Mouse (Mus musculus): Measurements from ENCODE around the gene Mbtd1. TPM values are rescaled to one million over a fixed set of nuclear protein-coding genes. Genes with fewer than 3 reads are reported as not detected.
"Not testable (repeated sequence)": the region's sequence is repeated elsewhere in the genome, so short reads cannot be mapped to it uniquely, and the experiment has no call there.

Mbtd1 gene
- total RNA-seq (2021) = 10 to 100 TPM; 25.5 to 35.7 TPM

DNA sequence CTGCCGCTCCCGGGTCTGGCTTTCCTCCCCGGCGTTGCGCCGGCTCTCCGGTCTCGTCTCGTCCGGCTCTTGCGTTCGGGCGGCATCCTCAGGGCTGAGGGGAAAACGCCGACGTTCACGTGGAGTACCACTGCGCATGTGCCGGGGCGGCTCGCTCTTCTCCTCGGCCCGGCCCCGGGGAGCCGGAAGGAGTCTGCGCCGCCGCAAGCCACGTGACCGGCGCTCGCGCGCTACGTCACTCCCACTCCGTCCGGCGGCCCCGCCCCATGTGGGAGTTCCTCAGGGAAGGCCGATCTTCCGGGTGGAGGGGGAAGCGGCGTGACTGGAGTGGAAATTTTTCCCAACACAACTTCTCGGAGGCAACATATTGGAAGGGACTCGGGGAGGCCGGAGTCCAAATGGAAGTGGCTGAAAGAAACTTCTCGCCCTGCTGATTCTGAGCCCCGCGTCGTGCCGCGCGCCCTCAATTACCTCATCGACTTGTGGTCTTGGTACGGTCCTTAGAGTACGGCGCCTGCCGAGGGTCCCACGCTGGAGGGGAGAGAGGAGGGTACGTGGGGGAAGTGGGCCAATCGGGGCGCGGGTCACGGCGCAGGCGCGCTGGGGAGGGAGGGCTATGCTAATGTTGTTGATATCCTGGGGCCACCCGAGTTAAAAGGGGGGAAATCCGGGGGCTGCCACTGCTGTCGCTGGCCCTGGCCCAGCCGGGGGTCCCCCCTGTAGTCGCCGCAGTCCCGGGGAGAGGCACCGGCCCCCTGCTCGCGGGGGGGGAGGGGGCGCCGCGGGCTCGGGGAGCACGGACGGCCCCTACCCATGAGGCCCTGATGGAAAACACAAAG, at the start of gene Mbtd1, which contains the start of gene Utp18:
TSS of gene Mbtd1 (plus strand) at position 281 of the 839 bp plus-strand sequence.
TSS of gene Utp18 (minus strand) at position 195 of the 839 bp plus-strand sequence.
- DNase-seq (ENCODE audit: extremely low spot score in 1 of 2, low spot score in 1 of 2) = peak; percentile 96 to 98

DNA sequence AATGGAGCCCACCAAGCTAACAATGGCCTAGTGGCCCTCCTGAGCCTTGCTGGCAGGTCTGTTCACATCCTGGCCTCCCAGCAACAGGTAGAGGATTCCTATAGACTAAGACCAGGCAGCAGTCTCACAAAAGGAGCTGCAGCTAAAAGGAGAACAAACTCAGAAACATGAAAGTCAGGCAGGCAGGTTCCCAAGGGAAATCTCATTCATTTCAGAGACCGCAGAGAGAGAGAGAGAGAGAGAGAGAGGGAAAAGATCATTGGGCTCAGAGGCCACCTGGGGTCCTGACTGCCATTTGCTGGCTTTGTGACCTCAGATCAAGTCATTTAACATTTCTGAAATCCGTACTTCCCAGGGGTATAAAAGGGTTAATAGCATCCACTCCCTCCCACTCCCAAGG, 38.3 kb upstream of the Mbtd1 start:
- no peak for DNase-seq (ENCODE audit: extremely low spot score in 1 of 2, low spot score in 1 of 2)

DNA sequence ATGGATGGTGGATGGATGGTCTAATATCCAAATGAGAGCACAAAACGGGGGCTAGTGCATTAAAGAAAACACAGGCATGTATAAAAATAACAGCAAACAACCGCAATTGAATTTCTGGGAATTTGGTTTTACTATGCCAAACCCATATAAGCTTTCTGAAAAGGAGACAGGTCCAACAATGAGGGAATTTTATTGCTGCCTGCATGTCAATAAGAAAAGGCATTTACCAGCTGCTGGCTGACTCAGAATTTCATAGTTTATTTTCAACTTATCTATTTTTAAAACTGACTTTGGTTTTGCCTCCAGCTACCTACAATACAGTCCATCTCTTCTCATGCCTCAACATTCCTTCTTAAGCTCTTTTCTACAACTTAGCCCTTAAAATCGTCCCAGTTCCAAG, 33.1 kb upstream of the Mbtd1 start:
- DNase-seq (ENCODE audit: extremely low spot score in 1 of 2, low spot score in 1 of 2) = no peak

DNA sequence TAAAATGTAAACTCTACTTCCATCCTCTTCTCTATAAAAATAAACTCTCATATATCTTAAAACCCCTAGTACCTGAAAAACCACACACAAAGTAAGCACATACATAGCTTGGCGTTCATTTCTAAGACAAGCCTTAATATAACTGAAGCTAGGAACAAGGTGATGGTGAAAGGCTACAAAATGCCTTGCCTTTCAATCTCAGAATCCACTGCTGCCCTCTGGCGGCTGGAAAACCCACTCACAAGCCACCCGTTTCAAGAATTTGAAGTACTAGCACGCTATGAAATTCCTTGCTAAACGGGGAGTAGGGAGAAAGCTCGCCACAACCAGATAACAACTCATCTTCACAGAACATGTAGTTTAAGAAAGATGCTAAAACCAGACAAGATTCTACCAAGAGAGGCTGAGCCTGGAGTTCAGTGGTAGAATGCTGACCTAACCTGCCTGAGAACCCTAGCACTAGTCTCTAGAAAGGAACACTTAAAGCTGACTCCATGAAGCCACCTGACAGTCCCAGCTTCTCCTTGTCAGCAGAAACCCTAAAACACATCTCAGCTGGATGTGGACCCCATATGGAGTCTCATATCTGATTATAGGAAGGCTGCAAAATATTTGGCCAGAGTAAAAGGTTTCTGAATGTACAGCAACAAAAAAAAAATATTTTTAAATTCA, 29.2 kb upstream of the Mbtd1 start:
- peak; percentile 75 to 95 for DNase-seq (ENCODE audit: extremely low spot score in 1 of 2, low spot score in 1 of 2)

DNA sequence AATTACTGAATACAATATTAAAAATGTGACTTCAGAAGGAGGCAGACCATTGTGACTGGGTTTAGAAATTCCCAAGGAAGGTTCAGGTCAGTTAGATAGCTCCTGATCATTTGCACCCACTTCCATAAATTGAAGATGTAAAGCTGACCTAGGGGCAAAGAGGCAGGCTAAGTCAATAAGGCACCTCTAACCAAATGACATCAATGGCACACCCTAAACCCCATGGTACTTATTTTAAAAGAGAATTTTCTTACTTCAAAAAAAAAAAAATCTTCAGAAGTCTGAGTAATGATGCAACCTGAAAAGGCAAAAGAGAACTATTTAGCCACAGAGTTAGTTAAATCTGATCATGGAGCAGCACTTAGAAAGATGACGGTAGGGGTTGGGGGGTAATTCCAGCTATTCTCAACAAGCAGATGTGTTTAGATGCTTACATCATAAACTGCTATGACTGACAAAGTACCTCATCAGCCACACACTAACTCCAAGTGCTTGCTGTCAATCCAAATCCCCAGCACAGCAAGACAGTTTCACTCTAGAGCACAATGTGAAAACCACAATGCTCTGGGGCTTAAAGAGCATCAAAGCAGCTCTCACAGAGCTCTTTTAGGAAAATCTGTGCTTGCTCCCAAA, 25.0 kb upstream of the Mbtd1 start:
- DNase-seq (ENCODE audit: extremely low spot score in 1 of 2, low spot score in 1 of 2) = no peak

DNA sequence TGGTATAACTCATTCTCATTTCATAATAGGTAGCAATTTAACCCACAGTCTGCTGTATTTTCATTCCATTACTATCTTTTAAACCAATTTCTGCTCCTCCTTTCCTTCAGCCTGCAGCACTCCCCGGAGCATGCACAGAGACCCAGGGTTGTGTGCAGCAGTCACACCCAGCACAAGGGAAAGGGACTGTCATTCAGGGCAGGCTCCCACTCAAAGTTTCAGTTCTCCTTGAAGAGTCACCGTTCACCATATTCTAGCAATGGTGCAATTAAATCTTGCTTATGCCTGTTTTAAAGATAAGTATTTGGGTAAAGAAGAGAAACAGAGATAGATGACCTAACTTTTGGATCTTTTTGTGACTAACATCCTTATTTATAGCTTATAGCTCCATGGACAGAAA, 24.5 kb upstream of the Mbtd1 start:
- DNase-seq (ENCODE audit: extremely low spot score in 1 of 2, low spot score in 1 of 2) = no peak

DNA sequence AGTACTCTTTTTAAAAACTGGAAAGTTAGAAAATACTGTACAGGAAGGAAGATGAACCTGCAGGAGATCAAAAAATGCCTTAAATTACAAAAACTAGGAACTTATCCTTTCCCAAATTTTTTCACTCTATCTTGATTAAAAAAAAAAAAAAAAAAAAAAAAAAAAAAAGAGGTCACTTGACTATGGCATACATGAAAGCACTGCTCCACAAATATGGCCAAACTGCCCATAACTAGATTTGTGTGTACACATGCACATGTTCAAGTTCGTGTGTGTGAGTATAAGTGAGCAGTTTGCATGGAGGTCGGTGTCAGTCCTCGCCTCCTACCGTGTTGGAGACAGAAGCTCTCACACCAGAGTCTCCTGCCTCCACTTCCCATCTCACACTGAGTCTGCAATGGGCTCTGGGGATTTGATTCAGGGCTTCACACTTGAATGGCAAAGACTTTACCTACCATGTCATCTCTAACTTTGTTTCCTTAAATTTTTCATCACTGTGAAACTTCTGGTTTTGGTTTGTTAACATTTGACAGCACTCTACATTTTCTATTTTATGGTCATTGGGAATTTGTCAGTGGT, 23.5 kb upstream of the Mbtd1 start:
- no peak for DNase-seq (ENCODE audit: extremely low spot score in 1 of 2, low spot score in 1 of 2)

DNA sequence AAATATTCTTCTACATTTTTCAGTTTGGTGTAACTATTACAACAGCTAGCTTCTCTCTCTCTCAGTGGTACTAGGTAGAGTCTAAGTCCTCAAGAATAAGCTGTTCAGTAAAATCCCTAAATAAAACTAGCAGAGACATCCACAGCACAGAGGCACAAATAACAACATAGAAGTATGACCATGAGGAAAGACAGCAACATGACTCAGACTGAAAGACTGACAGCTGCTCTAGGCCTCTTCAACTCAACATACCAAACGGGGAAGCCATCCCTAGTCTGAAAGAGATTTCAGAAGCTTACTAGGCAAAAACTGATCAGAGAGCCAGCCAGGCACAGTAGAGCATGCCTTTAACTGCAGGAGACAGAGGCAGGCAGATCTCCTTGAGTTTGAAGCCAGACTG, 23.0 kb upstream of the Mbtd1 start:
- DNase-seq (ENCODE audit: extremely low spot score in 1 of 2, low spot score in 1 of 2) = no peak

DNA sequence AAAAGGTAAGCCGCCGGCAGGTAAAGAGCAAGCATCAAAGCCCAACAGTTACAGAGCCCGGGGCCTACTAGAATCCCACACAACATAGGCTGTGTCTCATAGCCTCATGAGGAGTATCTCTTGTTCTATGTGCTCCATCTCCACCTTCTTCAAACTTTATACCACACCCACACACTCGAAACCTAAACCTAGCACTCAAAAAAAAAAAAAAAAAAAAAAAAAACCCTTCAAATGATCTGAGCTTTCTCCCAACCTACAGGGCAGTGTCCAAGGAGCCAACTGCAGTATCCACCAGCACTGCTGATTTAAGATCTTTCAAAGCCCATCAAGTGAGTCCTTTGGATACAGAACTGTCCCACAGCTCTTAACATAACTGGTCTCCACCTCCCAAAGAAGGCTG, 1.6 kb upstream of the Mbtd1 start:
- no peak for DNase-seq (ENCODE audit: extremely low spot score in 1 of 2, low spot score in 1 of 2)

DNA sequence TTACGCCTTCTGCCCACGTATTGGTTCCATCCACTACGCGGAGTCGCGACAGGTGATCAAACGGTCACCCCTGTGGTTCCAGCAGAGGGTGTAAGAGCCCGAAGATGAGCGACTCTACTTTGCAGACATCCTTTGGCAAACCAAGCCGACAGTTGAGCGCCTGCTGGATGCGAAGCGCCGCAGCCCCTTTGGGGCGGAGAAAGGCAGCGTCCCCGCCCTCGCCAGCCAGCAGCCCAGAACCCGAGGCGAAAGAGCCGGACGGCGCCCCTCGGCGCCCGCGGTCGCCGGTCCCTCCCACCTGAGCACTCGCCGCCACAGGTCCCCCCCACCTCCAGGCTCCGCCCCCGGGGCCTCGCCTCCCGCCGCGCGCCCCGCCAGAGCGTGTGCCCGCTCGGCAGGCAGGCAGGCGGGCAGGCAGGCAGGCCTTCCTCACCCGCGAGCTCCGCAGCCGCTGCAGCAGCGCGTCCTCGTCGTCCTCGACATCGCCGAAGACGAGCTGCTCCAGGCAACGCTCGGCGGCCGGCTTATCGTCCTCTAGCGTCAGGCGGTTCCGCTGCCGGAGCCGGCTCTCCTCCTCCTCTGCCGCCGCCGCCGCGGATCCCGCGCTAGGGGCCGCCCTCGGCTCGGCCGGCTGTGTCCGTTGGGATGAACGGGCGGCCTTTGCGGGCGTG, 616 bp upstream of the Mbtd1 start:
- peak in 1 of 2 experiments; percentile 29 for DNase-seq (ENCODE audit: extremely low spot score in 1 of 2, low spot score in 1 of 2)

DNA sequence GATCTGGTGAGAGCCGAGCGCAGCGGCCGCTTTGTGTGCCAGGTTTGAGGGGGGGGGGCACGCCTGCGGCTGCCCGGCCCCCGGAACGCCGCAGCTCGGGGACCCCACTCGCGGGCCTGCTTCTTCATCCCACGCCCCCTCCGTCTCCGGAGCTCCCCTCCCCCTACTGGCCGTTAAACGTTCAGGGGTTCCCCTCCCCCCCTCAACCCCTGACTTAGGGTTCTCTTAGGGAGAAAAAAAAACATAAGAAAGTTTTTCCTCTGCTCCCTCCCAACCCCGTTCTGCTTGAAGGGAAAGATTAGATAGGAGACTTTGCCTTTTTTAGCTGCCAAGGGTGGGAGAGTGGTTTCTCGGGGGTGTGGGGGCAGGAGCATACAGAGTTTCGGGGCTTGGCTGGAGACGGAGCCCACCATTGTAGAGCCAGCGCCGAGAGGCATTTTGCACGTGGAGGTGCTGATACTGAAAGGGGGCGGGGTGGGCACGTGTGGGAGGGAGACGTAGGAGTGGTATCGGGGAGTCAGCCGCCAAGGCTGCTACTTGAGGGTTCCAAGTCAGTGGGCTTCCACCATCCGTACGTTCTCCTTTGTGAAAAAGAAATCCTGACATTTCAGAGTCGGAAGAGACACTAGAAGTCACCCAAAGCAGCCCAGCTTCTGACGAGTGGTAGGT, 893 bp downstream of the Mbtd1 start:
- DNase-seq (ENCODE audit: extremely low spot score in 1 of 2, low spot score in 1 of 2) = no peak

DNA sequence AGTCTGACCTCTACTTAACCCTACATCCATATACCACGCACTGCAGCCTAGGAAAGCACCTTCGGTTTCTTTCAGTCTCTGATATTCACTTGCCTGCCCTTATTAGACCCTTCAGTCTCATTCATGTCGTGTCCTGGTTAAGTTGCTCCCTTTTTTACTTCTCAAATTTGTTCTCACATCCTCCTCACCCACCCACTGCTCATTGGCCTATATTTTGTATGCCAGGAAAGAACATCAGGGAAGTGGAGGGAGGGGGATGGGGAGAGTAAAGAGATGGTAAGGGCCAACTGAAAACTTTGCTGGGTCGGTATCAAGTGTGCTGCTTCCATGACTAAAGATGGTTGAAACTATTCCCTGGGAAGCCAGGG, 1.4 kb downstream of the Mbtd1 start:
- DNase-seq (ENCODE audit: extremely low spot score in 1 of 2, low spot score in 1 of 2) = no peak

DNA sequence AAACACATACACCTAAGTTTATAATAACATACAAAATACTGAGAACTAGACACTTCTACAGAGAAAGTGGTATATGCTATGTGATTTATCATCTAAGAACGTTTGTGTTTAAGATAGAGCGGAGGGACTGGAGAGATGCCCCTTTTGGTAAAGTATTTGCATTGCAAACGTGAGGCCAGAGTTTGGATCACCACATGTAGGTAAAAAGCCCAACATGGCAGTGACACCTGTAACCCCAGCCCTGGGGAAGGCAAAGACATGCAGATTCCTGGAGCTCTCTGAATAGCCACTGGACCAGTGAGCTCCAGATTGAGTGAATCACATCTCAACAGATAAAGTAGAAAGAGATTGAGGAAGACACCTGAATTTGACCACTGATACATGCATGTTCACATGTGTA, 12.1 kb downstream of the Mbtd1 start:
- DNase-seq (ENCODE audit: extremely low spot score in 1 of 2, low spot score in 1 of 2) = no peak

DNA sequence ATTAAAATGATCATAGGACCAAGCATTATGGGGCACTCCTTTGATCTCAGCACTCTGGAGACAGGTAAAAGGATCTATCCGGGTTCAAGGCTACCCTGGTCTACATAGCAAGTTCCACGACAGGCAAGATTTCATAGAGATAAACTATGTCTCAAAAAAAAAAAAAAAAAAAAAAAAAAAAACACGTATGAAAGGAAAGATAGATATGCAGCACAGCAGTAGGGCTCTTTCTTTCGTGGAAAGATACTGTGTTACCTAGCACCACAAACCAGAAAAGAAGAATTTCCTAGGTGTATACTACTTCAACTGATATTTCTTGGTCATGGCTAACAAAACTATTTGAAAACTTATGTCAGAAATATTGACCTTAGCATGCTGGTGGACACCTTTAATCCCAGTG, 21.2 kb downstream of the Mbtd1 start:
- DNase-seq (ENCODE audit: extremely low spot score in 1 of 2, low spot score in 1 of 2) = no peak

DNA sequence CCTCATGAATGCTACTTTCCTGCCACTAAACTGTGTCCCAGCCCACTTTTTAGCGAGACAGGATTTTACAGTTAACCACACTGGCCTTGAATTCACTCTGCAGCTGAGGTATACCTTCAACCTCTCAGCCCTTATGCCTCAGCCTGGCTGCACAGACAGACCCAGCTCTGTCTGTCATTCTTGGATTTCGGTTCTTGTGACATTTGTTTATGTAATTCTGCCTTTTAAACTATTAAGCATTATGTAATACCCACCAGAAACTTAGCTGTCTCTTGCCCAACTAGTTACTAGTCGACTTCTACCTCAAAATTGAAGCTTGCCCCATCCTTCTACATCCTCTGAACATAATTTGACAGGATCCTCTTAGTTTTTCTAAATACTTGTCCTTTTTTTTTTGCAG, 22.2 kb downstream of the Mbtd1 start:
- no peak for DNase-seq (ENCODE audit: extremely low spot score in 1 of 2, low spot score in 1 of 2)

DNA sequence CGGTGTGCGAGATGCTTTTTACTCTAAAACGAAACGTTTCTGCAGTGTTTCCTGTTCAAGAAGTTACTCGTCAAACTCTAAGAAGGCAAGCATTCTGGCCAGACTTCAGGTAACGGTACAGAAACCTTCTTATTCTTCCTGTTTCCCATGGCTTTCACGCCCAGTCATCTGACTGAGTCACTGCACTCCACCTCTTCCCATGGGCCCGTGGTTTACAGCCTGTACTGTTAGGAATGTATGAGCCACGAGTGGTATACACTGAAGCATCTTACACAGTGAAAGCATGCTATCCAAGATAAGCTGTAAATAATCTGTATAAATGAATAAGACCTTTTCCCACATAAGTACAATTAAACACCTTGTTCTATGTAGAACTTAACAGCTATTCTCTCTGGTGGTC, 23.2 kb downstream of the Mbtd1 start:
- no peak for DNase-seq (ENCODE audit: extremely low spot score in 1 of 2, low spot score in 1 of 2)

DNA sequence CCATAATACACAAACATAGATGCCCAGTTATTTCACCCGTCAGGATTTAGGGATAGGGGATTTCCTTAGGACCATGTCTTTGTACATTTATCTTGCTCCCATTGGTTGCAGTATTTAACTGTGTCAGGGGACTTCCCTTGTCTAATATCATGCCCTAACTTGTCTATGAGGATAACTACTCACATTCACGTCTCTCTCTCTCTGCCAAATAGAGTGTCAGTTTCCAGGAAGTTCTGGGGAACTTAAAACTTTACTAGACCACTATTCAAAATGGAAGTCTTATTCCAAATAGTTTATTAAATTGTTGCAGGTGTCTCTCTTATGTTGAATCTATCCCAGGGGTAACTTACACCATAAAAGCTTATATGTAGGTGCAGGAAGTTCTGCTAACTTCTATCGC, 26.0 kb downstream of the Mbtd1 start:
- DNase-seq (ENCODE audit: extremely low spot score in 1 of 2, low spot score in 1 of 2) = no peak

DNA sequence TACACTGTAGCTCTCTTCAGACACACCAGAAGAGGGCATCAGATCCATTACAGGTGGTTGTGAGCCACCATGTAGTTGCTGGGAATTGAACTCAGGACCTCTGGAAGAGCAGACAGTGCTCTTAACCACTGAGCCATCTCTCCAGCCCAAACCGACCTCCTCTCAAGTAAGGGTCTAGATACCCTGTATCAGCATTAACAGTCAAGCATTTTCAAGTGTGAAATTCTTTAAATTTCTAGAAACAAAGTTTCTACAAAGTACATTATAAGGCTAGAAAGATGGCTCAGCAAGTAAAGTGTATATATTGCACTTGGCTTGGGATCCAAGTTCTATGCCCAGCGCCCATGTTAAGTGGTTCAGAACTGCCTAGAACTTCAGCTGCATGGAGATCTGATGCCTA, 29.4 kb downstream of the Mbtd1 start:
- DNase-seq (ENCODE audit: extremely low spot score in 1 of 2, low spot score in 1 of 2) = not testable (repeated sequence)

DNA sequence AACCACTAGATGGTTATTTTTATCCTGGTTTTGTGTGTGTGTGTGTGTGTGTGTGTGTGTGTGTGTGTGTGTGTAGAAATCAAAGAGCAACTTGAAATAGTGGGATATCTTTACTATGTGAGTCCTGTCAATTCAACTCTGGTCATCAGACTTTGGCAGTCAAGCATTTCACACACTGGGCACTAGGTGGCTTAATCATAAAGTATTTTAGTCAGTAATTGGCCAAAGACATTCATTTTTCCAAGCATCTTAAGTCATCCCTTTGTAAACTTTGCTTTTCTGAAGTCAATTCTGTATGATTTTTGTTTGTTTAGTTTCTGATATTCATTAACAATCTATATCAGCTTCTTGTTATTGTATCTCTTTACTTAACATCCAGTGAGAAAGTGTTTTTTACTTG, 43.5 kb downstream of the Mbtd1 start:
- DNase-seq (ENCODE audit: extremely low spot score in 1 of 2, low spot score in 1 of 2) = no peak

DNA sequence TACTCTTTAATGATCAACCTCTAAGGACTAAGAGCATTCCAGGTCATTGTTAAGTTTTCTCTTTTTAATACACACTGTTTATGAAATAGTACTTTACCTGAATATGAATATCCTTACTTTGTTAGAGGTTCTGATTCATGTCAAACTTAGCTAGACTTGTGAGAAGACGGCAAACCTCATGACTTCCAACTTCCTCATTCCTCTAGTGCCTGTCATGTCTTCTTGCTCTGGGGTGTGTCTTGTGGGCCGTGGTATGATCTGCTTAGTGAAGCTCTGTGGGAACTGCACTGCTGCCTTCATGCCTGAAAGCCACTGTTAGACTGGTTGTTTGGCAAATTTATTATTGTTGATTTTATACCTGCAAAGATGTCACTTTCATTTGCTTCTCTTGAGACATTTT, 55.3 kb downstream of the Mbtd1 start:
- DNase-seq (ENCODE audit: extremely low spot score in 1 of 2, low spot score in 1 of 2) = no peak

Measured in layer of hippocampus, postnatal 25 days (tissue).